Mouse (Mus musculus): ENCODE results near the gene Gm17606.
A peak's percentile ranks its signal among the peaks of the same experiment; 100 is the strongest.
"Not testable (repeated sequence)": the region's sequence is repeated elsewhere in the genome, so short reads cannot be mapped to it uniquely, and the experiment has no call there.

Gene Gm17606

GRCm38 (mm10) chr14:54640946-54641304 lies at the start of gene Gm17606:
Gene Gm17606, plus strand, starts transcription at chr14:54640952.
- DNase-seq: no peak

- DNase-seq: peak in 1 of 2 experiments; percentile 30
Measured at GRCm38 (mm10) chr14:54591056-54591455, 49.7 kb upstream of the Gm17606 start.

- DNase-seq: peak; percentile 39 to 71
Measured at GRCm38 (mm10) chr14:54592319-54592934, 48.3 kb upstream of the Gm17606 start.

- DNase-seq: no peak
Measured at GRCm38 (mm10) chr14:54594055-54594454, 46.7 kb upstream of the Gm17606 start.

GRCm38 (mm10) chr14:54594631-54595414 lies 45.9 kb upstream of the Gm17606 start:
- no peak for DNase-seq

- no peak for DNase-seq
Measured at GRCm38 (mm10) chr14:54597084-54597483, 43.7 kb upstream of the Gm17606 start.

- DNase-seq: no peak
Measured at GRCm38 (mm10) chr14:54601601-54602000, 39.2 kb upstream of the Gm17606 start.

- no peak for DNase-seq
Measured at GRCm38 (mm10) chr14:54602613-54603012, 38.1 kb upstream of the Gm17606 start.

- peak; percentile 97 to 100 for DNase-seq
Measured at GRCm38 (mm10) chr14:54603038-54603654, 37.6 kb upstream of the Gm17606 start.

- no peak for DNase-seq
Measured at GRCm38 (mm10) chr14:54603686-54604085, 37.1 kb upstream of the Gm17606 start.

GRCm38 (mm10) chr14:54605752-54606321 lies 34.9 kb upstream of the Gm17606 start, which contains the start of gene 4931414P19Rik:
Gene 4931414P19Rik, minus strand, starts transcription at chr14:54605993.
- DNase-seq: peak; percentile 88 to 93

- no peak for DNase-seq
Measured at GRCm38 (mm10) chr14:54607226-54607625, 33.5 kb upstream of the Gm17606 start.

- no peak for DNase-seq
Measured at GRCm38 (mm10) chr14:54609245-54609644, 31.5 kb upstream of the Gm17606 start.

GRCm38 (mm10) chr14:54609962-54610361 lies 30.8 kb upstream of the Gm17606 start:
- DNase-seq: peak in 1 of 2 experiments; percentile 31

- DNase-seq: no peak
Measured at GRCm38 (mm10) chr14:54610648-54611047, 30.1 kb upstream of the Gm17606 start.

GRCm38 (mm10) chr14:54614130-54614529 lies 26.6 kb upstream of the Gm17606 start:
- not testable (repeated sequence) for DNase-seq

GRCm38 (mm10) chr14:54616226-54616825 lies 24.4 kb upstream of the Gm17606 start:
- no peak for DNase-seq

GRCm38 (mm10) chr14:54617152-54617896 lies 23.4 kb upstream of the Gm17606 start:
- DNase-seq: peak in 1 of 2 experiments; percentile 57

GRCm38 (mm10) chr14:54617897-54618365 lies 22.8 kb upstream of the Gm17606 start, which contains the start of gene Psmb5:
Gene Psmb5, minus strand, starts transcription at chr14:54618022.
- peak; percentile 92 to 95 for DNase-seq

GRCm38 (mm10) chr14:54621133-54621532 lies 19.6 kb upstream of the Gm17606 start, which contains the start of gene Psmb11:
Gene Psmb11, plus strand, starts transcription at chr14:54621433.
- DNase-seq: no peak

GRCm38 (mm10) chr14:54623334-54623733 lies 17.4 kb upstream of the Gm17606 start:
- no peak for DNase-seq

GRCm38 (mm10) chr14:54624976-54625375 lies 15.8 kb upstream of the Gm17606 start:
- DNase-seq: no peak

Measured in kidney, postnatal 25 days (tissue).